In the genomic region with DNA sequence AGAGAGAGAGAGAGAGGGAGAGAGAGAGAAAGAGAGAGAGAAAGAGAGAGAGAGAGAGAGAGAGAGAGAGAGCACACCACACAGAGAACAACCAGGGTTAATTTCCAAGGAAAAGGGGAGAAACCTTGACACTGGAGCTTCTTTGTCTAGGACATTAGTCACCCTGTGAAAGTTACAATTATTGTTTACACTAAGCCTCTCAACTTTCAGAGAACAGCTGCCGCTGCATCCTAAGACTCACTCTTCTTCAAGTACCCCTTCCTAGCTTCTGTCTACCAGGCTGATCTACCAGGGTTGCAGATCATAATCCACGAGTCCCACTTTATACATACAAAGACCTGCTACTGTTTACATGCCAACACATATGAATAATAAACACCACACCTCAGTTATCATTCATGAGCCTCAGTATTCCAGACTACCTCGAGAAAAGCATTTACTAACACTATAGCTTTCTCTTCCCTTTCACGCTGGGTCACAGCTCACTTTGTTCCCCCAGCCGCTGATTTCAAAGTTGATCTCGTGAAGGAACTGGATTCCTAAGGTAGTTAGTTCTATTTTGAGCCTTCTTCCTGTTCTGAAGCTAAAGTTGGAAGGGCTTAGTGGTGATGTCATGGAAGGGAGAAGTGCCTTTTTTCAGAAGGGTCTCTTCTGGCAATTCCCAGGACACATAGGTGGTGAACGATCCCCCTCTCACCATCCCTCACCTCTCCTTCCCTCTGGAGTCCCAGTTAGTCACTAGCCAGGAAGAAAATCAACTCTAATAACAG, we compare ENCODE assay signal across 8 mouse cellular contexts.
DNase-seq lines count a peak whose midpoint lies in the region; ATAC-seq and TF ChIP-seq lines count a peak whose summit lies in the region.

No protein-coding gene starts in this region.

- peak overlapping the region; percentile 94 for H3K4me3 ChIP-seq in gastrocnemius, adult 2 months
- peak overlapping the region; percentile 82 for H3K4me3 ChIP-seq in embryonic facial prominence, embryonic 13.5 days
- H3K4me3 ChIP-seq in hindbrain, embryonic 15.5 days: peak overlapping the region; percentile 92
- H3K4me3 ChIP-seq in midbrain, postnatal 0 days (ENCODE audit: low read depth, low read length): peak overlapping the region; percentile 94
- H3K4me3 ChIP-seq in thymus, adult 2 months (ENCODE audit: control insufficient read depth, insufficient read depth, low read length): no peak overlapping the region

- DNase-seq in gastrocnemius, adult 2 months: no peak
- no peak for DNase-seq in gastrocnemius, postnatal 4 days (ENCODE audit: low spot score in 2 of 2)
- no peak for DNase-seq in midbrain, postnatal 0 days (ENCODE audit: low spot score)
- no peak for DNase-seq in thymus, adult 2 months
- no peak for DNase-seq in layer of hippocampus, adult 9-11 months
- DNase-seq in adrenal gland, postnatal 14 days: no peak

- no peak for TF ChIP-seq CTCF in gastrocnemius, adult 2 months (IDR thresholded peaks at IDR 0.05)
- no peak for TF ChIP-seq CTCF in midbrain, postnatal 0 days (IDR thresholded peaks at IDR 0.05)
- no peak for TF ChIP-seq CTCF in thymus, adult 2 months (IDR thresholded peaks at IDR 0.05; ENCODE audit: borderline replicate concordance, control insufficient read depth, extremely low read depth, insufficient read depth, low read length, poor library complexity)

- TF ChIP-seq POLR2A in thymus, adult 2 months (IDR thresholded peaks at IDR 0.05; ENCODE audit: control insufficient read depth, extremely low read depth, insufficient read depth, low read length, poor library complexity): no peak

- no peaks in the 10 kb centered on the region for H3K9me3 ChIP-seq in embryonic facial prominence, embryonic 13.5 days
- no peaks in the 10 kb centered on the region for H3K9me3 ChIP-seq in hindbrain, embryonic 15.5 days
- H3K9me3 ChIP-seq in midbrain, postnatal 0 days (ENCODE audit: low read length): no peaks in the 10 kb centered on the region

- no peaks in the 10 kb centered on the region for H3K36me3 ChIP-seq in embryonic facial prominence, embryonic 13.5 days
- H3K36me3 ChIP-seq in hindbrain, embryonic 15.5 days: no peaks in the 10 kb centered on the region
- H3K36me3 ChIP-seq in midbrain, postnatal 0 days (ENCODE audit: insufficient read depth, low read length): no peaks in the 10 kb centered on the region
- no peaks in the 10 kb centered on the region for H3K36me3 ChIP-seq in thymus, adult 2 months (ENCODE audit: control insufficient read depth, insufficient read depth, low read length)

- peak overlapping the region; percentile 100 for H3K27ac ChIP-seq in gastrocnemius, adult 2 months
- peak overlapping the region; percentile 1; the same call in 1 of the 2 replicates for H3K27ac ChIP-seq in embryonic facial prominence, embryonic 13.5 days
- H3K27ac ChIP-seq in hindbrain, embryonic 15.5 days (replicated peaks): peak overlapping the region; percentile 96; the same call in 1 of the 2 replicates
- H3K27ac ChIP-seq in midbrain, postnatal 0 days (ENCODE audit: low read depth, low read length): 0 out of 2 replicates have a peak overlapping the region, but pooled peaks have one; percentile 20
- H3K27ac ChIP-seq in thymus, adult 2 months (ENCODE audit: control insufficient read depth, insufficient read depth, low read length): no peak overlapping the region

- 33% methylated on average over 7 of the region's 7 CpGs for WGBS in embryonic facial prominence, embryonic 13.5 days
- WGBS in hindbrain, embryonic 15.5 days: 19% methylated on average over 7 of the region's 7 CpGs
- 13% methylated on average over 7 of the region's 7 CpGs for WGBS in midbrain, postnatal 0 days
- WGBS in thymus, adult 2 months: 30% methylated on average over 7 of the region's 7 CpGs

- ATAC-seq in embryonic facial prominence, embryonic 13.5 days (ENCODE audit: insufficient number of reproducible peaks, insufficient read depth, low FRiP score, low TSS enrichment, low read depth): no peak
- no peak for ATAC-seq in hindbrain, embryonic 15.5 days (ENCODE audit: low FRiP score, low read depth)
- no peak for ATAC-seq in midbrain, postnatal 0 days (ENCODE audit: low FRiP score)

- peak overlapping the region; percentile 90; the same call in 1 of the 2 replicates for H3K9ac ChIP-seq in embryonic facial prominence, embryonic 13.5 days
- H3K9ac ChIP-seq in hindbrain, embryonic 15.5 days: peak overlapping the region; percentile 90
- H3K9ac ChIP-seq in midbrain, postnatal 0 days (replicated peaks; ENCODE audit: low read length, poor library complexity, severe bottlenecking): peak overlapping the region; percentile 95

- peak overlapping the region; percentile 90 for H3K4me2 ChIP-seq in embryonic facial prominence, embryonic 13.5 days
- peak overlapping the region; percentile 85 for H3K4me2 ChIP-seq in hindbrain, embryonic 15.5 days
- peak overlapping the region; percentile 98 for H3K4me2 ChIP-seq in midbrain, postnatal 0 days (ENCODE audit: low read depth, low read length, poor library complexity, severe bottlenecking)

- no peaks in the 10 kb centered on the region for H3K27me3 ChIP-seq in embryonic facial prominence, embryonic 13.5 days
- no peaks in the 10 kb centered on the region for H3K27me3 ChIP-seq in hindbrain, embryonic 15.5 days
- H3K27me3 ChIP-seq in midbrain, postnatal 0 days (ENCODE audit: insufficient read depth, low read length): no peaks in the 10 kb centered on the region
- no peaks in the 10 kb centered on the region; the same call in 1 of the 2 replicates for H3K27me3 ChIP-seq in thymus, adult 2 months (ENCODE audit: control insufficient read depth, insufficient read depth, low read length)

- H3K4me1 ChIP-seq in embryonic facial prominence, embryonic 13.5 days: peaks cover 38% of the 10 kb centered on the region
- H3K4me1 ChIP-seq in hindbrain, embryonic 15.5 days (replicated peaks): peaks cover 39% of the 10 kb centered on the region
- peaks cover 5% of the 10 kb centered on the region; the same call in 1 of the 2 replicates for H3K4me1 ChIP-seq in midbrain, postnatal 0 days (ENCODE audit: insufficient read depth, low read length)
- H3K4me1 ChIP-seq in thymus, adult 2 months (replicated peaks; ENCODE audit: control insufficient read depth, insufficient read depth, low read length): peaks cover 11% of the 10 kb centered on the region

- intact Hi-C loops in gastrocnemius, adult 2 months (cut with DNase I): no loop called here
